Mouse (Mus musculus) NIH3T3 (cell line): Measurements from ENCODE around the gene Fbxw11.
"Not testable (repeated sequence)": the region's sequence is repeated elsewhere in the genome, so short reads cannot be mapped to it uniquely, and the experiment has no call there.

ENCODE experiments used
- DNase-seq: peaks from one replicate; pipeline ENCODE4 v3.0.0-alpha.2; 2012; ENCODE audit warnings: low read depth

Gene Fbxw11

GRCm38 (mm10) chr11:32671480-32671879 lies 29.0 kb downstream of the Fbxw11 start:
- no peak for DNase-seq

DNA sequence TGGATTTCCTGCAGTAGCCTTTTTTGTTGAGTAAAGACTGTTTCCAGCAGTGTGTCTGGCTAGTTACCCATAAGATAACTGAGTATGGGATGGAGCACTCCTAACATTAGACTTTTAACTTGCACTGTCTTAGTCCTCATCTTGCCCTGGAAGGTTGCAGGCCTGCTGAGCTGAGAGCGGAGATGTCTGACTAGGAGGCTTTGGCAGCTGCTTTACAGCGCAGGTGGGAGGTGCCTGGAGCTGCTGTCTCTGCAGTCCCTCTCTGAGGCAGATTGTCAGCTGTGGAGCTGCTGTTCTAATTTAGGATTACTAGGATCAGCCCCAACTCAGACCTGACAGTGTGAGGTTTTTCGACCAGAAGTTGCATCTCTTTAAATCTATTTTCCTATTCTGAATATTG lies 34.3 kb downstream of the Fbxw11 start:
- no peak for DNase-seq

- peak; percentile 41 for DNase-seq
These were observed 35.3 kb downstream of the Fbxw11 start for GRCm38 (mm10) chr11:32677811-32678210.

GRCm38 (mm10) chr11:32679091-32679490 lies 36.6 kb downstream of the Fbxw11 start:
- DNase-seq, result not testable (repeated sequence)

- no peak for DNase-seq
These were observed 37.5 kb downstream of the Fbxw11 start for GRCm38 (mm10) chr11:32680014-32680413.

- DNase-seq, result no peak
These were observed 38.8 kb downstream of the Fbxw11 start for GRCm38 (mm10) chr11:32681192-32681795.

DNA sequence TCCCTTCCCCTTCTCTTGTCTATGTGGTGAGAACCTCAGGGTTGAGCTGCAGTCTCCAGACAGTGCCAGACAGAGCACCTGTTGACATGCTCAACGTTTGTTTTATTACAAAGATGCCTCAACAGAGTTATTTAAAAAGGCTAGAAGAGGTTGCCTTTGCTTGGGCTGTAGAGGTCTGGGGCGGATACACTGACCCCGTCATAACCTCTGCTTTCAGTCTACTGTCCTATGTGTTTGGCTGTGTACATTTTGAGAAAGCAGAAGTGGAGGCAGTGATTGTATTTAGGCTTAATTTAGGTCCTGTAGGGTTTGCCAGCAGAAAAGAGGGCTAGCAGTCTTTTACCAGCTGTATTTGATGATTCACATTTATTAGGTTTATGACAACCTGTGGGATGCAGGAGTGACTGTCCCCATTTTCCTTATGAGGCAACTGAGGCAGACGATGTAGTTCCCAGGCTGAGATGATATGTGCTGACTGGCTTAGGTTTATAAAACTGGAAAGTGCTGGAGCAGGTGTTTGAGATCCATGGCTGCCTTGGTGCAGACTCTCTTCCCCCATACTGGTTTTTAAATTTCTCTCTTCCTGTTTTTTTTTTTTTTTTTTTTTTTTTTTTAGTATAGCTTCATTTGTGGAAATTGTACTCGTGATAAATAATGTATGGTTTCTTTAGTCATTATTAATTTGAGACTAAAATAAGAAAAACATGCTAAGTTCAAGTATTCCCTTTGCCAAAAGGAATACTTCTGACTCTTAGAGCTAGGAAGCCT lies 40.0 kb downstream of the Fbxw11 start:
- no peak for DNase-seq

DNA sequence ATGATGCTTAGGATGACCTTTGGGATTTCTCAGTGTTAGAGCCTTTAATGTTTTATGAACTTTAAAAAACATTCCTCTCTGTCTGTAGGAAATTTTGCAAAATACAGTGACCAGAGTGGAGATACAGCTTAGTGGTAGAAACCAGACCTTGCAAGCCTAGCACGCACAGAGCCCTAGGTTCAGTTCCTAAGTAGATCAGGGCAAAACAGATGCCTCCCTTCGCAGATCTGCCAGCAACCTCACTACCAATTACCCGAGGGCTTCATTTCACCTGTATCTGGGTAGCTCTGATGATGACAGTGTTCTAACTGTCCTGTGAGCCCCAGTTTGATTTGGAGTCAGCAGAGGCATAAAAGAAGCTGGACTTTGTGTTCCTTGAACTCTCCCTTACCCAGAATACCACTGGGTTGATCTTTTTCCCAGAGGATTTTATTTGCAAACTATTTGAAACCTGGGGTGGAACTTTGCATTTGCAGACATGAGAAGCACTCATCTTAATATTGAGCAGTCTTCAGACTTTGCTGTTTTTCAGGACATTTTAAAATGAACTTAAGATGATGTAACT lies 42.2 kb downstream of the Fbxw11 start:
- DNase-seq, result no peak

GRCm38 (mm10) chr11:32688245-32688855 lies 45.8 kb downstream of the Fbxw11 start:
- DNase-seq, result peak; percentile 62

DNA sequence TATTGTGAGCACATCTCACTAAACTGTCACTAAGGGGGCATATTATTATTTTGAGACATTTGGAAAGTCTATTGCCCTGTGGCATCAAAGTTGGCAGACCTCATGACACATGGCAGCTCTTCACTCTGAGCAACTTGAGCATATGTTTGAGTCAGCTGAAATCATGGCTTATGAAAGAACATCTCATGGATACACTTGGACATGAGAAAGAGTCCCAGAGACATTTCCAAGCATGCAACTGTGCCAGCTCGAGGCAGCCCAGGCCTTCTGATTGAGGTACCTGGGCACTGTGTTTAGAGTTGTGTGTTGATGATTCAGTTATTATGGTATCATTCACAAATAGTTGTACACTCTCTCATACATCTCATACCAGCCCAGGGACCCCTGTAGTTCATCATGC lies 47.0 kb downstream of the Fbxw11 start:
- DNase-seq, result no peak

- no peak for DNase-seq
These were observed 50.3 kb downstream of the Fbxw11 start for GRCm38 (mm10) chr11:32692834-32693233.

- DNase-seq, result peak; percentile 70
These were observed 51.1 kb downstream of the Fbxw11 start for GRCm38 (mm10) chr11:32693431-32694141.

- DNase-seq, result not testable (repeated sequence)
These were observed 51.9 kb downstream of the Fbxw11 start for GRCm38 (mm10) chr11:32694322-32695003.

GRCm38 (mm10) chr11:32696446-32697090 lies 54.0 kb downstream of the Fbxw11 start:
- no peak for DNase-seq

- no peak for DNase-seq
These were observed 55.2 kb downstream of the Fbxw11 start for GRCm38 (mm10) chr11:32697695-32698094.

DNA sequence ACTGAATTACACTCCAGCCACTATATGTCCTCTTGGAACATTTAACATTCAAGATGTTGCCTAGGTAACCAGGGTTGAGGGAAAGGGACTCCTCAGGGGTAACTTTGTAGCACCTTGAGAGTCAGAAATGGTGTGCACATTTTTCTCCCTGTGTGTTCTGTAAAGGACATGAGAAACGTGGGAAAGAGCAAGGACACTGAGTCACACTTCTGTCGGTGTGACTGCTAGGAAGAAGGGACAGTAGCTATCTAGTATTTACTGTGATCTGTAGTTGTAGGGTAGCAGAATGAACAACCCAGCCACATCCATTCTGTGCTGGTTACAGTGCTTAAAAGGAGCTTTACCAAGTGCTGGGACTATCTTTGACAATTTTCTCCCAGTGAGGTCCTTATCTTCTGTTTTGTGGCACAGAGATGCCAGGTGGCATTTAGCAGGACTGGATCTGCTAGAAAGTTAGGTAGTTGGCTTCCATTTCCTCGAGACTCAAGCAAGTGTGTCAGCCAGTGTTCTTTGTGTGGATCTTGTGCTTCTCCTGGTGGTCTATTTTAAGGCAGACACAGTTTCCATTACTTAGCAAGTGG lies 57.5 kb downstream of the Fbxw11 start:
- no peak for DNase-seq

DNA sequence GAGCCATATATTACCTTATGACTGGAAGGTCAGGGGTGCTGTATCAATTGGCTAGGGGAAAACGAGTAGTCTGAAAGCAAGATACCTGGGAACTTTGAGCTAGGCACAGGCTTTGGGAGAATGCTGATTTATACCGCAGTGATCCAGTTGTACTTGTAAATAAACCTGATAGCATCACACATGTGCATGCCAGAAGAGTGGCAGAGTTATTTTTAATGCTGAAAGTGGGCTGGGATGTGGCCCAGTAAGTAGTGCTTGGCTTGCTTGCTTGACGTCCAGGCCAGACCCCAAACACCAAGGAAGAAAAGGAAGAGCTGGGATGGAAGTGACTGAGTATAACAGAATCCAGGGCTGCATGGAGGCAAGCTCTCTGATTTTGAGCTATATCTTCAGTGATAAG lies 59.0 kb downstream of the Fbxw11 start:
- no peak for DNase-seq

- DNase-seq, result no peak
These were observed 61.8 kb downstream of the Fbxw11 start for GRCm38 (mm10) chr11:32704241-32704890.

- peak; percentile 23 for DNase-seq
These were observed 64.0 kb downstream of the Fbxw11 start for GRCm38 (mm10) chr11:32706406-32706993.

- no peak for DNase-seq
These were observed 65.0 kb downstream of the Fbxw11 start for GRCm38 (mm10) chr11:32707481-32707880.
